Mouse (Mus musculus): ENCODE measurements around the gene Ddx41.

- TF ChIP-seq POLR2A (IDR thresholded peaks at IDR 0.05; ENCODE audit: borderline replicate concordance, extremely low read depth, insufficient read depth, insufficient read length, poor library complexity, severe bottlenecking) (no peak), CTCF (IDR thresholded peaks at IDR 0.05; ENCODE audit: borderline replicate concordance, extremely low read depth, insufficient read depth, insufficient read length) (no peak)
Measured at GRCm38 (mm10) chr13:55549061-55549460, 12.6 kb upstream of the Ddx41 start.

Measured in brain, embryonic 14.5 days (tissue).